Mouse (Mus musculus): ENCODE measurements around the gene Adamtsl3. TPM values are rescaled to one million over a fixed set of nuclear protein-coding genes. Genes with fewer than 3 reads are reported as not detected.

Gene Adamtsl3
- total RNA-seq, 2 experiments from 2014 or later = 6.0 to 6.4 TPM

DNA sequence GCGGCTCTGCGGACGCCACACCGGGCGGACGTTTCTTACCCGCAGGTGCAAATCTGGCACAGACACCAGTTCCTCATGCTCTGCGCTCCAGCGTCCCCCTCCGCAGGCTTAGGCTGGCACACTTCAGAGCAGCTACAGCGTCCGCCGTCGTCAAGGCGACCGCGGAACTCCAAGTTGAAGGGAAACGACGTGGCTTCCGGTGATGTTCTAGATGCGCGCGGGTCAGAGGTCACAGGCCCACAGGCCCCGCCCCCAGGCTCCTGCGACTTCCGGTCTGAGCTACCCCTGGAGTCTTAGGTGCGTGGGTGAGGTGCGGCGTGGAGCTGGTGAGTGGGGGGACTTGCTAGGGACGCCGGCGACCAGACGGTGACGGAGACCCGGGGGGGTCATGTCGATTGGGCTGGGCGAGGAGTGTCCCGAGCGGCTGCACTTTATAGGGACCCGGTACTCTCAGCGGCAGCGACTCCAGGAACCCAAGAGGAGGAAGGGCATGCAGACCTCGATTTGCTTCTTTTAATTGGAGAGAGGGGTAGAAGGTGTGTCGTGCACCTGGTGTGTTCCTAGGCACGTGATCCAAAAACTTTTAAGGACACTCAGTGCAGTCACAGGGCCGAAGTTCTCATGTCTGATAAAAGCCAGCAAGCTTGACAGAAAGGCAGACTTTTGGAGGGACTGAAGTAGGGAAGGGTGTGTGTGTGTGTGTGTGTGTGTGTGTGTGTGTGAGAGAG is 313.0 kb downstream of the Adamtsl3 start, which contains the start of the genes Saxo2 and Efl1:
Gene Saxo2 (minus strand): TSS at position 176 of the 728 bp plus-strand sequence.
Gene Efl1 (plus strand): TSS at position 262 of the 728 bp plus-strand sequence.
- peak; percentile 94 to 95 for DNase-seq

DNA sequence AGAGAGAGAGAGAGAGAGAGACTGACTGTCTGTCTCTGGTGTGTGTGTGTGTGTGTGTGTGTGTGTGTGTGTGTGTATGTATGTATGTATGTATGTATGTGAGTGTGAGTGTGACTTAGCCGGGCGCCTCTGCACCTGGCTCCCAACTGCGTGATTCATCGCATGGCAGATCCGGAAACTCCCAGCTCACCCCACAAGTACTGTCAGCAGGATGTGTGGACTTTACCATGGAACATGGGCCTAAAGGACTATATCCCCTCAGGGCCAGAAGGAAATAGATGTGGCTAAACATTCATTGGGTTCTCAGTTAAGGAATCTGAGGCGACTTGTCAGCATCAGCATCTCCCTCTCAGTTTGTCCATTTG is 313.6 kb downstream of the Adamtsl3 start:
- no peak for DNase-seq

Other genes with a start within 250 kb of the Adamtsl3 start
- under 1 TPM; 0.55 to 0.57 TPM for gene Sh3gl3, start 161.9 kb upstream of the Adamtsl3 start, total RNA-seq (2021)

Measured in heart, adult 18-20 months (tissue).